Mouse (Mus musculus): Measurements from ENCODE around the gene Ypel3. TPM values are rescaled to one million over a fixed set of nuclear protein-coding genes. Genes with fewer than 3 reads are reported as not detected.

Gene Ypel3
- total and polyA plus RNA-seq, 3 experiments: 33.9 to 44.0 (median 38.9) TPM

- Histone ChIP-seq H3K36me3 (replicated peaks in 1 of 2; ENCODE audit: control insufficient read depth in 1 of 2, insufficient read depth in 1 of 2, low read length in 1 of 2) (peaks cover 21 to 36% of the 10 kb centered on the region in 2 experiments), H3K27ac (ENCODE audit: insufficient read depth, low read depth) (no peak overlapping the region), H3K4me1 (ENCODE audit: control insufficient read depth in 1 of 2, insufficient read depth in 2 of 2) (peaks cover 8 to 44% of the 10 kb centered on the region in 2 experiments), H3K27me3 (replicated peaks) (no peaks in the 10 kb centered on the region), H3K9me3 (replicated peaks; ENCODE audit: low read length) (no peaks in the 10 kb centered on the region), H3K4me3 (replicated peaks in 1 of 3; ENCODE audit: low read depth in 2 of 3, low read length in 2 of 3, poor library complexity in 1 of 3) (peak overlapping the region; percentile 71 to 77 (median 75)), H3K79me2 (replicated peaks; ENCODE audit: control insufficient read depth, extremely low read depth, insufficient read depth, poor library complexity, severe bottlenecking) (no peaks in the 10 kb centered on the region), H3K9ac (ENCODE audit: insufficient read depth, low read depth) (peak overlapping the region; percentile 50; the same call in 1 of the 2 replicates), H3K4me2 (ENCODE audit: insufficient read depth, low read depth, poor library complexity, severe bottlenecking) (peak overlapping the region; percentile 88; the same call in 1 of the 2 replicates)
- TF ChIP-seq JUND (conservative IDR thresholded peaks at IDR 0.05; ENCODE audit: low read depth, low read length) (no peak), MXI1 (IDR thresholded peaks at IDR 0.05; ENCODE audit: low read depth, low read length) (no peak), ZNF384 (IDR thresholded peaks at IDR 0.05; ENCODE audit: low read depth, low read length) (no peak), MAZ (IDR thresholded peaks at IDR 0.05; ENCODE audit: low read depth, low read length) (no peak), TBP (conservative IDR thresholded peaks at IDR 0.05; ENCODE audit: low read depth, low read length) (no peak), ZKSCAN1 (IDR thresholded peaks at IDR 0.05; ENCODE audit: borderline replicate concordance, low read depth, low read length) (no peak), MAFK (IDR thresholded peaks at IDR 0.05; ENCODE audit: insufficient replicate concordance, low read length) (no peak), CHD1 (IDR thresholded peaks at IDR 0.05; ENCODE audit: low read depth, low read length) (no peak), MYC (IDR thresholded peaks at IDR 0.05; ENCODE audit: low read depth, low read length) (no peak), CTCF (conservative IDR thresholded peaks at IDR 0.05 in 1 of 2, IDR thresholded peaks at IDR 0.05 in 1 of 2; ENCODE audit: low read depth in 2 of 2, low read length in 2 of 2) (no peak), USF2 (conservative IDR thresholded peaks at IDR 0.05; ENCODE audit: low read depth, low read length) (no peak), HCFC1 (IDR thresholded peaks at IDR 0.05; ENCODE audit: low read depth, low read length) (no peak)
- in situ Hi-C loops (cut with MboI; ENCODE audit: low pct_ligation_motif_present, low pct_unique_long_range_greater_than_20kb, low sequenced_read_pairs): no loop called here
- DNase-seq (ENCODE audit: extremely low read depth): no peak
- dilution Hi-C loops (cut with MboI; ENCODE audit: extremely low pct_ligation_motif_present, extremely low pct_unique_long_range_greater_than_20kb, low sequenced_read_pairs): no loop called here
Observed at GRCm38 (mm10) chr7:126760391-126760802, 16.4 kb upstream of the Ypel3 start.

- Histone ChIP-seq H3K4me2 (ENCODE audit: insufficient read depth, low read depth, poor library complexity, severe bottlenecking) (no peak overlapping the region), H3K4me1 (ENCODE audit: control insufficient read depth in 1 of 2, insufficient read depth in 2 of 2) (peaks cover 8 to 44% of the 10 kb centered on the region in 2 experiments), H3K36me3 (replicated peaks in 1 of 2; ENCODE audit: control insufficient read depth in 1 of 2, insufficient read depth in 1 of 2, low read length in 1 of 2) (peaks cover 22 to 41% of the 10 kb centered on the region in 2 experiments), H3K79me2 (replicated peaks; ENCODE audit: control insufficient read depth, extremely low read depth, insufficient read depth, poor library complexity, severe bottlenecking) (no peaks in the 10 kb centered on the region), H3K4me3 (replicated peaks in 1 of 3; ENCODE audit: low read depth in 2 of 3, low read length in 2 of 3, poor library complexity in 1 of 3) (no peak overlapping the region), H3K27ac (ENCODE audit: insufficient read depth, low read depth) (no peak overlapping the region), H3K9me3 (replicated peaks; ENCODE audit: low read length) (no peaks in the 10 kb centered on the region), H3K9ac (ENCODE audit: insufficient read depth, low read depth) (no peak overlapping the region), H3K27me3 (replicated peaks) (no peaks in the 10 kb centered on the region)
- in situ Hi-C loops (cut with MboI; ENCODE audit: low pct_ligation_motif_present, low pct_unique_long_range_greater_than_20kb, low sequenced_read_pairs): no loop called here
- dilution Hi-C loops (cut with MboI; ENCODE audit: extremely low pct_ligation_motif_present, extremely low pct_unique_long_range_greater_than_20kb, low sequenced_read_pairs): no loop called here
- TF ChIP-seq JUND (conservative IDR thresholded peaks at IDR 0.05; ENCODE audit: low read depth, low read length): no peak
- DNase-seq (ENCODE audit: extremely low read depth): no peak
Observed at GRCm38 (mm10) chr7:126760956-126761355, 15.8 kb upstream of the Ypel3 start.

GRCm38 (mm10) chr7:126761529-126762067, 15.2 kb upstream of the Ypel3 start:
- dilution Hi-C loops (cut with MboI; ENCODE audit: extremely low pct_ligation_motif_present, extremely low pct_unique_long_range_greater_than_20kb, low sequenced_read_pairs) (no loop called here), in situ Hi-C loops (cut with MboI; ENCODE audit: low pct_ligation_motif_present, low pct_unique_long_range_greater_than_20kb, low sequenced_read_pairs) (no loop called here)
- DNase-seq (ENCODE audit: extremely low read depth): no peak
- no peaks in the 10 kb centered on the region for H3K79me2 ChIP-seq (replicated peaks; ENCODE audit: control insufficient read depth, extremely low read depth, insufficient read depth, poor library complexity, severe bottlenecking)
- peaks cover 27 to 48% of the 10 kb centered on the region in 2 experiments for H3K36me3 ChIP-seq (replicated peaks in 1 of 2; ENCODE audit: control insufficient read depth in 1 of 2, insufficient read depth in 1 of 2, low read length in 1 of 2)
- H3K9me3 ChIP-seq (replicated peaks; ENCODE audit: low read length): no peaks in the 10 kb centered on the region
- H3K27me3 ChIP-seq (replicated peaks): no peaks in the 10 kb centered on the region
- no peak for TF ChIP-seq USF2 (conservative IDR thresholded peaks at IDR 0.05; ENCODE audit: low read depth, low read length)
- TF ChIP-seq UBTF (IDR thresholded peaks at IDR 0.05; ENCODE audit: low read depth, low read length): no peak
- TF ChIP-seq MAFK (IDR thresholded peaks at IDR 0.05; ENCODE audit: insufficient replicate concordance, low read length): no peak
- no peak for TF ChIP-seq SMC3 (IDR thresholded peaks at IDR 0.05; ENCODE audit: low read depth, low read length)
- TF ChIP-seq TCF12 (IDR thresholded peaks at IDR 0.05; ENCODE audit: low read depth, low read length): no peak
- no peak for TF ChIP-seq MEF2A (IDR thresholded peaks at IDR 0.05; ENCODE audit: borderline replicate concordance, low read depth, low read length)
- TF ChIP-seq RCOR1 (conservative IDR thresholded peaks at IDR 0.05; ENCODE audit: low read depth, low read length): no peak
- no peak for TF ChIP-seq PAX5 (IDR thresholded peaks at IDR 0.05; ENCODE audit: low read length)
- no peak overlapping the region for H3K27ac ChIP-seq (ENCODE audit: insufficient read depth, low read depth)
- H3K4me2 ChIP-seq (ENCODE audit: insufficient read depth, low read depth, poor library complexity, severe bottlenecking): no peak overlapping the region
- peaks cover 8 to 44% of the 10 kb centered on the region in 2 experiments for H3K4me1 ChIP-seq (ENCODE audit: control insufficient read depth in 1 of 2, insufficient read depth in 2 of 2)
- no peak overlapping the region for H3K9ac ChIP-seq (ENCODE audit: insufficient read depth, low read depth)
- H3K4me3 ChIP-seq (replicated peaks in 1 of 3; ENCODE audit: low read depth in 2 of 3, low read length in 2 of 3, poor library complexity in 1 of 3): no peak overlapping the region

Data from CH12.LX (cell line).